In genomic region chr9:98297234-98297936, GRCm38 (mm10) we compare ENCODE assay signal across 8 mouse cellular contexts. TPM values are rescaled to one million over a fixed set of nuclear protein-coding genes. Genes with fewer than 3 reads are reported as not detected.
DNase-seq lines count a peak whose midpoint lies in the region; ATAC-seq lines count a peak whose summit lies in the region.

No protein-coding gene starts in this region.

- DNase-seq in gastrocnemius, adult 18-20 months (ENCODE audit: low spot score), result peak; percentile 22
- no peak for DNase-seq in gastrocnemius, adult 8-10 months (ENCODE audit: low spot score in 2 of 2)
- DNase-seq in adrenal gland, postnatal 14 days, result peak; percentile 40
- peak; percentile 20 to 35 for DNase-seq in thymus, adult 18-20 months
- DNase-seq in ovary, postnatal 36 days (ENCODE audit: low spot score), result no peak

- 14% methylated on average over 11 of the region's 12 CpGs for WGBS in kidney, embryonic 15.5 days

- no peaks in the 10 kb centered on the region for H3K9me3 ChIP-seq in kidney, embryonic 15.5 days (replicated peaks)
- no peaks in the 10 kb centered on the region for H3K9me3 ChIP-seq in megakaryocyte, embryonic 14.5 days

- peaks cover 40% of the 10 kb centered on the region for H3K4me1 ChIP-seq in kidney, embryonic 15.5 days
- H3K4me1 ChIP-seq in megakaryocyte, embryonic 14.5 days, result peaks cover 36% of the 10 kb centered on the region

- ATAC-seq in granulocyte monocyte progenitor cell, adult 5-6 weeks (replicated peaks; ENCODE audit: poor library complexity, severe bottlenecking), result peak; percentile 22; the same call in 1 of the 2 replicates
- 0 out of 2 replicates have a peak, but pooled peaks have one; percentile 8 for ATAC-seq in kidney, embryonic 15.5 days (replicated peaks; ENCODE audit: low FRiP score)

- peak overlapping the region; percentile 58 for H3K4me3 ChIP-seq in kidney, embryonic 15.5 days (replicated peaks)
- peak overlapping the region; percentile 98 for H3K4me3 ChIP-seq in megakaryocyte, embryonic 14.5 days (replicated peaks)

- H3K27me3 ChIP-seq in kidney, embryonic 15.5 days, result no peaks in the 10 kb centered on the region
- peaks cover 7% of the 10 kb centered on the region for H3K27me3 ChIP-seq in megakaryocyte, embryonic 14.5 days (replicated peaks)

- no peaks in the 10 kb centered on the region for H3K36me3 ChIP-seq in kidney, embryonic 15.5 days
- peaks cover 14% of the 10 kb centered on the region for H3K36me3 ChIP-seq in megakaryocyte, embryonic 14.5 days (replicated peaks; ENCODE audit: low read length)

- no peak overlapping the region for H3K27ac ChIP-seq in kidney, embryonic 15.5 days

- H3K4me2 ChIP-seq in kidney, embryonic 15.5 days, result peak overlapping the region; percentile 72

- peak overlapping the region; percentile 27; the same call in 1 of the 2 replicates for H3K9ac ChIP-seq in kidney, embryonic 15.5 days

RNA-seq across cellular contexts. Expression of gene Nmnat3, which starts 10.2 kb away (rescaled TPM):
- total RNA-seq in gastrocnemius, adult 18-20 months (2021), result 10 to 100 TPM; 12.8 to 13.4 TPM
- total RNA-seq in gastrocnemius, adult 8-10 months (2022), result 10 to 100 TPM; 10.6 to 13.6 (median 12.0) TPM
- total RNA-seq in adrenal gland, postnatal 14 days (2021), result 12.1 and 13.3 TPM in 2 replicates
- 18.2 and 23.5 TPM in 2 replicates for total RNA-seq in granulocyte monocyte progenitor cell, adult 5-6 weeks (2014; fragmentation: Nextera tagmentation)
- total RNA-seq in granulocyte monocyte progenitor cell, adult 5-6 weeks (2017), result 18.3 and 25.1 TPM in 2 replicates
- polyA plus RNA-seq in kidney, embryonic 15.5 days (2015; fragmentation: Nextera tagmentation; extraction: Ambion mirVana), result 10.0 and 10.4 TPM in 2 replicates
- 23.2 and 30.2 TPM in 2 replicates for polyA plus RNA-seq in megakaryocyte, embryonic 14.5 days (2012; ENCODE audit: insufficient read depth, low replicate concordance)

Comparison
In these comparisons a context has a peak if more than half of its experiments do, and no peak if none do; other contexts are left out.
1. DNase-seq: peak in gastrocnemius, adult 18-20 months (single experiment), adrenal gland, postnatal 14 days (single experiment) and thymus, adult 18-20 months (2 of 2); none in gastrocnemius, adult 8-10 months (0 of 2) and ovary, postnatal 36 days (single experiment).